In the genomic region with DNA sequence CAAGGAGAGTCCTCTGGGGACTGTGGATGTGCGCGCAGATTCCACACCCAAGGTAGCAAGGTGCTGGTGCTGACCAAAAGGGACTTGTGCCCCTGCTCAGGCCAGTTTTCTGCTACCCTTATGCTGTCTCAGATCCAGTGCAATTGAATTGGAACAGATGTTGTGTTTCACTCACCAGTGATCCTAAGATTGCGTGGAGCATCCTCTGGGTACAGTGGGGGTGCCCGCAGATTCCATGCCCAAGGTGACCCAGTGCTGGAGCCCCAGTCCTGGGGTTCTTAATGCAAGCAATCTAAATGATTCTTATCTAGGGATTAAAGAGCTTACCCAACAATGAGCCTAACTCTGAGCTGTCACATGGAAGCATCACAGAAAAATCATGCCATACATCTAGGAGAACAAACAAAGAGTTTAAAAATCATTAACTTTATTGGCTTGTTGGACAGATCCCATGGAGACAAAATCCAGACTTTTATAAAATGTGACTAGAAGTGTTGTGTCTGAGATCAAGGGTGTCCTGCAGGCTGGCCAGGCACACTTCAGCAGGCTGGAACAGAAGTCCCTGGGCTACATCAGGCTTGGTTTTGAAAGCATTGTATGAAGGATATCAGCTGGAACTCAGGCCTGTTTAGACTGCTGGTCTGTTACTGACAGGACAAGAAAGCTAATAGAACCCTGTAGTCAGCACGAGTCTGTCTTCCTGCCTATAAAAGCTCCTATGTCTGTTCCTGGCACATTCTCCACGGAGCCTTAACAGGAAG, we compare ENCODE assay signal across 24 mouse cellular contexts.
DNase-seq lines count a peak whose midpoint lies in the region; ATAC-seq and TF ChIP-seq lines count a peak whose summit lies in the region.
"Had no signal": no experiment of that assay in that cellular context is flagged by ENCODE, and none has a peak within 500 bp of the region (broad histone marks: within the 10 kb centered on the region; RNA-seq: fewer than 3 reads in every experiment).

No protein-coding gene starts in this region.

- no peak overlapping the region for H3K9ac ChIP-seq in intestine, embryonic 15.5 days
- H3K9ac ChIP-seq in intestine, embryonic 16.5 days (ENCODE audit: low read depth, low read length), result no peak overlapping the region
- no peak overlapping the region for H3K9ac ChIP-seq in lung, postnatal 0 days (replicated peaks; ENCODE audit: low read depth)
- H3K9ac ChIP-seq in stomach, embryonic 15.5 days, result no peak overlapping the region
- H3K9ac ChIP-seq: forebrain, embryonic 12.5 days; forebrain, postnatal 0 days; hindbrain, embryonic 12.5 days; liver, embryonic 15.5 days; midbrain, embryonic 13.5 days; neural tube, embryonic 13.5 days had no signal

- no peaks in the 10 kb centered on the region for H3K4me1 ChIP-seq in intestine, embryonic 15.5 days (replicated peaks)
- no peaks in the 10 kb centered on the region for H3K4me1 ChIP-seq in intestine, embryonic 16.5 days (ENCODE audit: control insufficient read depth, insufficient read depth, low read length)
- H3K4me1 ChIP-seq in lung, postnatal 0 days (ENCODE audit: insufficient read depth, low read depth, low read length), result no peaks in the 10 kb centered on the region
- H3K4me1 ChIP-seq in stomach, embryonic 15.5 days, result no peaks in the 10 kb centered on the region
- H3K4me1 ChIP-seq: forebrain, embryonic 12.5 days; hindbrain, embryonic 12.5 days; liver, embryonic 15.5 days; midbrain, embryonic 13.5 days; neural tube, embryonic 13.5 days had no signal

- no peak overlapping the region for H3K4me2 ChIP-seq in intestine, embryonic 15.5 days (replicated peaks)
- no peak overlapping the region for H3K4me2 ChIP-seq in intestine, embryonic 16.5 days (ENCODE audit: low read depth, low read length)
- no peak overlapping the region for H3K4me2 ChIP-seq in lung, postnatal 0 days (replicated peaks; ENCODE audit: low read depth, low read length)
- H3K4me2 ChIP-seq in stomach, embryonic 15.5 days, result no peak overlapping the region
- H3K4me2 ChIP-seq: forebrain, embryonic 12.5 days; hindbrain, embryonic 12.5 days; liver, embryonic 15.5 days; midbrain, embryonic 13.5 days; neural tube, embryonic 13.5 days had no signal

- no peak overlapping the region for H3K27ac ChIP-seq in intestine, embryonic 15.5 days
- H3K27ac ChIP-seq in intestine, embryonic 16.5 days (ENCODE audit: low read length), result no peak overlapping the region
- no peak overlapping the region for H3K27ac ChIP-seq in lung, postnatal 0 days (ENCODE audit: low read length)
- H3K27ac ChIP-seq in stomach, embryonic 15.5 days, result no peak overlapping the region
- H3K27ac ChIP-seq: forebrain, embryonic 12.5 days; hindbrain, embryonic 12.5 days; liver, embryonic 15.5 days; macrophage; midbrain, embryonic 13.5 days; neural tube, embryonic 13.5 days had no signal

- H3K36me3 ChIP-seq in intestine, embryonic 15.5 days, result no peaks in the 10 kb centered on the region
- H3K36me3 ChIP-seq in intestine, embryonic 16.5 days (ENCODE audit: control insufficient read depth, insufficient read depth, low read length), result no peaks in the 10 kb centered on the region
- H3K36me3 ChIP-seq in lung, postnatal 0 days (ENCODE audit: insufficient read depth, low read length), result no peaks in the 10 kb centered on the region
- no peaks in the 10 kb centered on the region for H3K36me3 ChIP-seq in stomach, embryonic 15.5 days
- H3K36me3 ChIP-seq: forebrain, embryonic 12.5 days; hindbrain, embryonic 12.5 days; liver, embryonic 15.5 days; midbrain, embryonic 13.5 days; neural tube, embryonic 13.5 days had no signal

- peak; percentile 47; the same call in 1 of the 2 replicates for ATAC-seq in intestine, embryonic 15.5 days
- no peak; the same call in 1 of the 2 replicates for ATAC-seq in intestine, embryonic 16.5 days
- ATAC-seq in lung, postnatal 0 days, result peak; percentile 59
- ATAC-seq in stomach, embryonic 15.5 days (ENCODE audit: insufficient read depth, low FRiP score, low read depth), result peak; percentile 39; the same call in 1 of the 2 replicates
- ATAC-seq: forebrain, postnatal 0 days; midbrain, embryonic 13.5 days had no signal

- peak; percentile 57 for DNase-seq in Muller cell, postnatal 12 days (ENCODE audit: inconsistent ontology term)
- DNase-seq in lung, postnatal 0 days (ENCODE audit: low spot score), result peak; percentile 36
- no peak for DNase-seq in left cerebral cortex, adult 18-20 months (ENCODE audit: low spot score in 2 of 2)
- no peak for DNase-seq in embryo, embryonic 11 days
- DNase-seq: adrenal gland, postnatal 36 days; cerebellum, adult 18-20 months; cerebellum, postnatal 10 days; forebrain, postnatal 0 days; gastrocnemius, postnatal 10 days; kidney, adult 11 months; layer of hippocampus, adult 9-11 months; liver; thymus, adult 18-20 months; thymus, postnatal 25 days had no signal

- no peak for TF ChIP-seq EP300 in lung, postnatal 0 days (IDR thresholded peaks at IDR 0.05)

- no peak for TF ChIP-seq CTCF in lung, postnatal 0 days (IDR thresholded peaks at IDR 0.05)

- no peaks in the 10 kb centered on the region for H3K27me3 ChIP-seq in intestine, embryonic 15.5 days (replicated peaks)
- H3K27me3 ChIP-seq in intestine, embryonic 16.5 days (replicated peaks; ENCODE audit: control insufficient read depth, insufficient read depth, low read length), result no peaks in the 10 kb centered on the region
- H3K27me3 ChIP-seq in lung, postnatal 0 days (replicated peaks; ENCODE audit: insufficient read depth, low read length), result no peaks in the 10 kb centered on the region
- H3K27me3 ChIP-seq in stomach, embryonic 15.5 days (replicated peaks), result no peaks in the 10 kb centered on the region
- H3K27me3 ChIP-seq: forebrain, embryonic 12.5 days; hindbrain, embryonic 12.5 days; liver, embryonic 15.5 days; midbrain, embryonic 13.5 days; neural tube, embryonic 13.5 days had no signal

- no peak overlapping the region for H3K4me3 ChIP-seq in intestine, embryonic 15.5 days (replicated peaks)
- H3K4me3 ChIP-seq in intestine, embryonic 16.5 days (ENCODE audit: low read length), result no peak overlapping the region
- no peak overlapping the region for H3K4me3 ChIP-seq in lung, postnatal 0 days (ENCODE audit: low read depth, low read length)
- H3K4me3 ChIP-seq in stomach, embryonic 15.5 days (replicated peaks), result no peak overlapping the region
- H3K4me3 ChIP-seq: erythroblast, embryonic 14.5 days; forebrain, embryonic 12.5 days; hindbrain, embryonic 12.5 days; liver, embryonic 15.5 days; midbrain, embryonic 13.5 days; neural tube, embryonic 13.5 days had no signal

- H3K9me3 ChIP-seq in intestine, embryonic 15.5 days, result no peaks in the 10 kb centered on the region
- H3K9me3 ChIP-seq in intestine, embryonic 16.5 days (ENCODE audit: control insufficient read depth, low read length), result no peaks in the 10 kb centered on the region
- no peaks in the 10 kb centered on the region for H3K9me3 ChIP-seq in lung, postnatal 0 days (ENCODE audit: low read length)
- H3K9me3 ChIP-seq in stomach, embryonic 15.5 days, result no peaks in the 10 kb centered on the region
- H3K9me3 ChIP-seq: forebrain, embryonic 12.5 days; hindbrain, embryonic 12.5 days; liver, embryonic 15.5 days; midbrain, embryonic 13.5 days; neural tube, embryonic 13.5 days had no signal

- WGBS in intestine, embryonic 15.5 days, result 62% methylated on average over 6 of the region's 6 CpGs
- 58% methylated on average over 6 of the region's 6 CpGs for WGBS in intestine, embryonic 16.5 days
- 63% methylated on average over 6 of the region's 6 CpGs for WGBS in lung, postnatal 0 days
- 69% methylated on average over 6 of the region's 6 CpGs for WGBS in stomach, embryonic 15.5 days

Comparison
In these comparisons a context has a peak if more than half of its experiments do, and no peak if none do; other contexts are left out.
1. DNase-seq: peak in Muller cell, postnatal 12 days (single experiment) and lung, postnatal 0 days (single experiment); none in left cerebral cortex, adult 18-20 months (0 of 2) and embryo, embryonic 11 days (single experiment).